Mouse (Mus musculus) heart, postnatal 0 days (tissue): ENCODE measurements around the gene Serpine3. TPM values are rescaled to one million over a fixed set of nuclear protein-coding genes. Genes with fewer than 3 reads are reported as not detected.
A peak's percentile ranks its signal among the peaks of the same experiment; 100 is the strongest.

ENCODE experiments used
- ATAC-seq: fragments of 200-750 bp; cut with Nextera tagmentation; 2 replicates; pipeline ENCODE4 v1.8.0; 2017; ENCODE audit warnings: low read depth, moderate number of reproducible peaks, moderate library complexity; ENCODE audit not compliant: insufficient read depth
- DNase-seq: peaks from one replicate; pipeline ENCODE4 v3.0.0-alpha.2; 2016; ENCODE audit warnings: low spot score
- H3K27ac ChIP-seq: fragments of 300-500 bp; sonication (generic); 2 replicates; pipeline ENCODE4 v1.5.1; 2014; ENCODE audit warnings: low read depth, mild to moderate bottlenecking
- H3K27me3 ChIP-seq: fragments of 300-500 bp; sonication (generic); 2 replicates; pipeline ENCODE4 v1.6.1; 2014; ENCODE audit warnings: low read length, mixed read lengths; ENCODE audit not compliant: control insufficient read depth, insufficient read depth
- H3K36me3 ChIP-seq: fragments of 300-500 bp; sonication (generic); replicated peaks from 2 replicates; pipeline ENCODE4 v1.6.1; 2014; ENCODE audit warnings: low read length, mixed read lengths; ENCODE audit not compliant: control insufficient read depth, insufficient read depth
- H3K4me1 ChIP-seq: fragments of 300-500 bp; sonication (generic); 2 replicates; pipeline ENCODE4 v1.6.1; 2014; ENCODE audit warnings: antibody characterized with exemption; ENCODE audit not compliant: control insufficient read depth, insufficient read depth
- H3K4me2 ChIP-seq: fragments of 300-500 bp; sonication (generic); 2 replicates; pipeline ENCODE4 v1.6.1; 2014; ENCODE audit warnings: low read depth, mild to moderate bottlenecking, low read length, moderate library complexity
- H3K4me3 ChIP-seq: fragments of 300-500 bp; sonication (generic); 2 replicates; pipeline ENCODE4 v1.5.1; 2014; ENCODE audit warnings: low read depth, low read length
- H3K9ac ChIP-seq: fragments of 300-500 bp; sonication (generic); replicated peaks from 2 replicates; pipeline ENCODE4 v1.6.1; 2014; ENCODE audit warnings: low read depth, low read length, mixed read lengths
- H3K9me3 ChIP-seq: fragments of 300-500 bp; sonication (generic); replicated peaks from 2 replicates; pipeline ENCODE4 v1.6.1; 2016; ENCODE audit warnings: low read length; ENCODE audit not compliant: control insufficient read depth
- CTCF ChIP-seq: IDR thresholded peaks from 2 replicates; pipeline ENCODE4 v1.5.1; 2016; ENCODE audit warnings: antibody characterized with exemption, control low read depth, low read depth
- EP300 ChIP-seq: IDR thresholded peaks from 2 replicates; pipeline ENCODE4 v1.6.1; 2016; ENCODE audit warnings: antibody characterized with exemption, low read depth
- WGBS: fragments of 180-500 bp; shearing (Covaris S2); extraction: QIAGEN DNeasy Blood & Tissue Kit; methylation state at CpG from one replicate; pipeline ENCODE4 v1.1.7; 2014; 5-methylcytosine and 5-hydroxymethylcytosine counted together
- polyA plus RNA-seq: library from polyadenylated mRNA; unstranded; fragments of >200 nt; fragmentation: Nextera tagmentation; extraction: Ambion mirVana; gene quantifications from 2 replicates; pipeline ENCODE4 v1.2.1, GENCODE M21; 2015
- total RNA-seq: library from RNA; depleted of rRNA; stranded (reverse); fragments of >200 nt; gene quantifications from 2 replicates; pipeline ENCODE4 v1.2.3, GENCODE M21; 2014; ENCODE audit warnings: low replicate concordance; rRNA removed

Serpine3 gene
- total and polyA plus RNA-seq, 2 experiments from 2014 or later = not detected

- Histone ChIP-seq H3K36me3 (peaks cover 23% of the 10 kb centered on the region), H3K4me2 (no peak overlapping the region), H3K4me3 (no peak overlapping the region), H3K9me3 (no peaks in the 10 kb centered on the region), H3K4me1 (peaks cover 8% of the 10 kb centered on the region; the same call in 1 of the 2 replicates), H3K27me3 (no peaks in the 10 kb centered on the region), H3K9ac (no peak overlapping the region), H3K27ac (no peak overlapping the region)
- TF ChIP-seq EP300 = no peak
- no peak for ATAC-seq
- 77% methylated on average over 2 of the region's 2 CpGs for WGBS
- DNase-seq = no peak
Observed at GRCm38 (mm10) chr14:62718161-62718560, 54.7 kb downstream of the Serpine3 start.

GRCm38 (mm10) chr14:62721625-62722024 is 58.2 kb downstream of the Serpine3 start:
- Histone ChIP-seq H3K36me3 (peaks cover 7% of the 10 kb centered on the region; the same call in 1 of the 2 replicates), H3K27me3 (no peaks in the 10 kb centered on the region), H3K9ac (no peak overlapping the region), H3K27ac (no peak overlapping the region; the same call in 1 of the 2 replicates), H3K4me2 (no peak overlapping the region), H3K9me3 (no peaks in the 10 kb centered on the region), H3K4me3 (no peak overlapping the region), H3K4me1 (peaks cover 8% of the 10 kb centered on the region; the same call in 1 of the 2 replicates)
- DNase-seq (no peak), ATAC-seq (no peak)
- TF ChIP-seq CTCF (no peak), EP300 (no peak)
- WGBS = 65% methylated on average over 1 of the region's 1 CpGs

- H3K9ac ChIP-seq = no peak overlapping the region
- ATAC-seq = no peak
Observed at GRCm38 (mm10) chr14:62724560-62724959, 61.1 kb downstream of the Serpine3 start.

GRCm38 (mm10) chr14:62731902-62732301 is 68.4 kb downstream of the Serpine3 start:
- TF ChIP-seq EP300 (no peak), CTCF (no peak)
- H3K4me3 ChIP-seq = no peak overlapping the region
- no peak overlapping the region for H3K9ac ChIP-seq
- H3K4me1 ChIP-seq = no peaks in the 10 kb centered on the region; the same call in 1 of the 2 replicates
- H3K4me2 ChIP-seq = no peak overlapping the region
- no peaks in the 10 kb centered on the region for H3K9me3 ChIP-seq
- WGBS = 27% methylated on average over 1 of the region's 1 CpGs
- H3K36me3 ChIP-seq = peaks cover 19% of the 10 kb centered on the region
- peak overlapping the region; percentile 1; the same call in 1 of the 2 replicates for H3K27ac ChIP-seq
- ATAC-seq (no peak; the same call in 1 of the 2 replicates), DNase-seq (no peak)
- H3K27me3 ChIP-seq = no peaks in the 10 kb centered on the region

More at GRCm38 (mm10) chr14:62724560-62724959, 61.1 kb downstream of the Serpine3 start:
- TF ChIP-seq CTCF = no peak
- no peak overlapping the region for H3K4me2 ChIP-seq
- no peak overlapping the region for H3K4me3 ChIP-seq
- H3K27ac ChIP-seq = no peak overlapping the region
- H3K4me1 ChIP-seq = peaks cover 8% of the 10 kb centered on the region; the same call in 1 of the 2 replicates
- no peaks in the 10 kb centered on the region for H3K9me3 ChIP-seq
- H3K27me3 ChIP-seq = no peaks in the 10 kb centered on the region
- H3K36me3 ChIP-seq = peaks cover 7% of the 10 kb centered on the region; the same call in 1 of the 2 replicates
- no peak for DNase-seq

- Histone ChIP-seq H3K4me3 (no peak overlapping the region), H3K27ac (no peak overlapping the region), H3K4me1 (peaks cover under 1% of the 10 kb centered on the region; the same call in 1 of the 2 replicates), H3K36me3 (peaks cover 19% of the 10 kb centered on the region), H3K4me2 (no peak overlapping the region), H3K9me3 (no peaks in the 10 kb centered on the region), H3K9ac (no peak overlapping the region), H3K27me3 (no peaks in the 10 kb centered on the region)
- TF ChIP-seq CTCF = no peak
- TF ChIP-seq EP300 = no peak
- ATAC-seq (no peak), DNase-seq (no peak)
- WGBS = 76% methylated on average over 2 of the region's 2 CpGs
Observed at GRCm38 (mm10) chr14:62733666-62734065, 70.2 kb downstream of the Serpine3 start.

- ATAC-seq = no peak
- H3K4me1 ChIP-seq = peaks cover 3% of the 10 kb centered on the region; the same call in 1 of the 2 replicates
- no peak overlapping the region for H3K4me2 ChIP-seq
- peaks cover 17% of the 10 kb centered on the region for H3K36me3 ChIP-seq
- H3K4me3 ChIP-seq = no peak overlapping the region
- no peak overlapping the region for H3K27ac ChIP-seq
- H3K9me3 ChIP-seq = no peaks in the 10 kb centered on the region
- WGBS = 90% methylated on average over 1 of the region's 1 CpGs
- TF ChIP-seq EP300 (no peak), CTCF (no peak)
- no peaks in the 10 kb centered on the region for H3K27me3 ChIP-seq
- DNase-seq = no peak
- no peak overlapping the region for H3K9ac ChIP-seq
Observed at GRCm38 (mm10) chr14:62735646-62736045, 72.2 kb downstream of the Serpine3 start.

Other genes with a start within 250 kb of the Serpine3 start
- gene Gucy1b2, start 207.4 kb upstream of the Serpine3 start, total RNA-seq = not detected in 2 replicates
- gene Gucy1b2, start 207.4 kb upstream of the Serpine3 start, polyA plus RNA-seq = 0.04 and 0.18 TPM in 2 replicates
- gene Fam124a, start 107.9 kb upstream of the Serpine3 start, total RNA-seq = 8.5 and 19.6 TPM in 2 replicates
- gene Fam124a, start 107.9 kb upstream of the Serpine3 start, polyA plus RNA-seq = 3.2 and 5.0 TPM in 2 replicates
- not detected in 2 replicates for gene Gm4131, start 96.7 kb upstream of the Serpine3 start, total RNA-seq
- gene Gm4131, start 96.7 kb upstream of the Serpine3 start, polyA plus RNA-seq = not detected in 2 replicates
- 12.5 and 17.4 TPM in 2 replicates for gene Ints6, start 97.5 kb downstream of the Serpine3 start, total RNA-seq
- gene Ints6, start 97.5 kb downstream of the Serpine3 start, polyA plus RNA-seq = 6.5 and 8.2 TPM in 2 replicates
- 10.5 and 11.8 TPM in 2 replicates for gene Wdfy2, start 174.0 kb downstream of the Serpine3 start, total RNA-seq
- gene Wdfy2, start 174.0 kb downstream of the Serpine3 start, polyA plus RNA-seq = 1.7 and 1.8 TPM in 2 replicates